Mouse (Mus musculus): ENCODE measurements around the gene Rab31.

Gene Rab31

GRCm38 (mm10) chr17:65703527-65704391 lies 68.8 kb downstream of the Rab31 start:
- DNase-seq (ENCODE audit: low spot score in 2 of 2): no peak

GRCm38 (mm10) chr17:65701797-65702566 lies 70.6 kb downstream of the Rab31 start:
- DNase-seq (ENCODE audit: low spot score in 2 of 2): no peak

GRCm38 (mm10) chr17:65701356-65701755 lies 71.2 kb downstream of the Rab31 start:
- no peak for DNase-seq (ENCODE audit: low spot score in 2 of 2)

- no peak for DNase-seq (ENCODE audit: low spot score in 2 of 2)
Observed at GRCm38 (mm10) chr17:65700060-65700459, 72.5 kb downstream of the Rab31 start.

GRCm38 (mm10) chr17:65697791-65698463 lies 74.6 kb downstream of the Rab31 start:
- DNase-seq (ENCODE audit: low spot score in 2 of 2): no peak

- no peak for DNase-seq (ENCODE audit: low spot score in 2 of 2)
Observed at GRCm38 (mm10) chr17:65696939-65697338, 75.6 kb downstream of the Rab31 start.

GRCm38 (mm10) chr17:65692276-65692675 lies 80.3 kb downstream of the Rab31 start:
- DNase-seq (ENCODE audit: low spot score in 2 of 2): no peak

- no peak for DNase-seq (ENCODE audit: low spot score in 2 of 2)
Observed at GRCm38 (mm10) chr17:65683731-65684130, 88.8 kb downstream of the Rab31 start.

- DNase-seq (ENCODE audit: low spot score in 2 of 2): no peak
Observed at GRCm38 (mm10) chr17:65683316-65683715, 89.2 kb downstream of the Rab31 start.

GRCm38 (mm10) chr17:65682071-65682680 lies 90.4 kb downstream of the Rab31 start:
- no peak for DNase-seq (ENCODE audit: low spot score in 2 of 2)

- no peak for DNase-seq (ENCODE audit: low spot score in 2 of 2)
Observed at GRCm38 (mm10) chr17:65681516-65681915, 91.0 kb downstream of the Rab31 start.

- no peak for DNase-seq (ENCODE audit: low spot score in 2 of 2)
Observed at GRCm38 (mm10) chr17:65680801-65681412, 91.6 kb downstream of the Rab31 start.

GRCm38 (mm10) chr17:65679806-65680446 lies 92.6 kb downstream of the Rab31 start:
- DNase-seq (ENCODE audit: low spot score in 2 of 2): no peak

- DNase-seq (ENCODE audit: low spot score in 2 of 2): no peak
Observed at GRCm38 (mm10) chr17:65677742-65678141, 94.8 kb downstream of the Rab31 start.

GRCm38 (mm10) chr17:65676536-65676935 lies 96.0 kb downstream of the Rab31 start:
- no peak for DNase-seq (ENCODE audit: low spot score in 2 of 2)

GRCm38 (mm10) chr17:65675985-65676384 lies 96.6 kb downstream of the Rab31 start:
- DNase-seq (ENCODE audit: low spot score in 2 of 2): no peak

GRCm38 (mm10) chr17:65674710-65675171 lies 97.8 kb downstream of the Rab31 start:
- no peak for DNase-seq (ENCODE audit: low spot score in 2 of 2)

- no peak for DNase-seq (ENCODE audit: low spot score in 2 of 2)
Observed at GRCm38 (mm10) chr17:65672926-65673325, 99.6 kb downstream of the Rab31 start.

GRCm38 (mm10) chr17:65669061-65669460 lies 103.5 kb downstream of the Rab31 start:
- DNase-seq (ENCODE audit: low spot score in 2 of 2): no peak

GRCm38 (mm10) chr17:65667792-65668191 lies 104.8 kb downstream of the Rab31 start:
- DNase-seq (ENCODE audit: low spot score in 2 of 2): no peak

Data from spleen, postnatal 14 days (tissue).